In genomic region chr6:52679565-52679964, GRCm38 (mm10) we compare ENCODE assay signal across 18 mouse cellular contexts. TPM values are rescaled to one million over a fixed set of nuclear protein-coding genes. Genes with fewer than 3 reads are reported as not detected.
DNase-seq lines count a peak whose midpoint lies in the region.
"Had no signal": no experiment of that assay in that cellular context is flagged by ENCODE, and none has a peak within 500 bp of the region (broad histone marks: within the 10 kb centered on the region; RNA-seq: fewer than 3 reads in every experiment).

No protein-coding gene starts in this region.

- intact Hi-C loops in heart, postnatal 25 days (cut with DNase I), result no loop called here

- peak; percentile 54 for DNase-seq in kidney, adult 18-20 months
- no peak for DNase-seq in kidney, postnatal 4 days
- peak; percentile 30 for DNase-seq in NIH3T3 (ENCODE audit: low read depth)
- DNase-seq in brain, adult 2 months (ENCODE audit: low read depth, low spot score), result peak; percentile 16
- peak; percentile 64 for DNase-seq in kidney, postnatal 14 days
- no peak for DNase-seq in urinary bladder, postnatal 10 days (ENCODE audit: low spot score)
- no peak for DNase-seq in heart, postnatal 25 days (ENCODE audit: low spot score)
- no peak for DNase-seq in embryo, embryonic 10 days (ENCODE audit: low spot score)
- DNase-seq: adrenal gland, postnatal 14 days; cerebellum, adult 18-20 months; cerebellum, postnatal 36 days; gastrocnemius, postnatal 36 days; heart, postnatal 10 days; liver, postnatal 0 days; midbrain, embryonic 14.5 days; right cerebral cortex, postnatal 25 days; thymus, adult 18-20 months; thymus, postnatal 4 days had no signal

RNA-seq across cellular contexts. Expression of gene Tax1bp1, which starts 34.0 kb away (rescaled TPM):
- total RNA-seq in heart, postnatal 25 days (2021), result 100 to 1,000 TPM in 1 of 2 experiments, 10 to 100 TPM in 1; 98.5 to 123 TPM

RNA-seq across cellular contexts. Expression of gene Hibadh, which starts 39.4 kb away (rescaled TPM):
- total RNA-seq in heart, postnatal 25 days (2021), result 100 to 1,000 TPM; 242 to 244 TPM

Comparison
In these comparisons a context has a peak if more than half of its experiments do, and no peak if none do; other contexts are left out.
1. DNase-seq: peak in kidney, adult 18-20 months (single experiment), NIH3T3 (single experiment), brain, adult 2 months (single experiment) and kidney, postnatal 14 days (single experiment); none in kidney, postnatal 4 days (0 of 2), urinary bladder, postnatal 10 days (single experiment), heart, postnatal 25 days (single experiment) and embryo, embryonic 10 days (single experiment).